Mouse (Mus musculus) small intestine, adult 2 months (tissue): ENCODE measurements at regions not wholly inside any gene's neighbourhood (a gene's known extent, or its start where the extent isn't known, plus 50 kb on each side); places are given as distances from the start of the nearest gene placed in this dataset.

Experiments used
- H3K27ac ChIP-seq: fragments of 200-500 bp; 2 replicates; pipeline ENCODE4 v1.5.1; 2012; ENCODE audit warnings: low read depth, low read length, control low read depth, inconsistent platforms; ENCODE audit not compliant: insufficient read depth
- H3K27me3 ChIP-seq: fragments of 200-500 bp; 2 replicates; pipeline ENCODE4 v1.6.1; 2012; ENCODE audit warnings: mild to moderate bottlenecking, moderate library complexity, low read length, inconsistent platforms; ENCODE audit not compliant: control insufficient read depth, insufficient read depth
- H3K36me3 ChIP-seq: fragments of 200-500 bp; 2 replicates; pipeline ENCODE4 v1.6.1; 2012; ENCODE audit warnings: mild to moderate bottlenecking, low read length, control low read depth, inconsistent platforms; ENCODE audit not compliant: control insufficient read depth, insufficient read depth
- H3K4me1 ChIP-seq: fragments of 200-500 bp; 2 replicates; pipeline ENCODE4 v1.6.1; 2012; ENCODE audit warnings: low read length, inconsistent platforms, mixed read lengths; ENCODE audit not compliant: control insufficient read depth, insufficient read depth, insufficient read length
- H3K4me3 ChIP-seq: fragments of 200-500 bp; 2 replicates; pipeline ENCODE4 v1.5.1; 2012; ENCODE audit warnings: low read depth, mild to moderate bottlenecking, control low read depth, inconsistent platforms, low read length, moderate library complexity
- CTCF ChIP-seq: fragments of 200-500 bp; IDR thresholded peaks from 2 replicates; pipeline ENCODE4 v1.5.1; 2012; ENCODE audit warnings: low read depth, mild to moderate bottlenecking, control low read depth, inconsistent platforms, low read length, moderate library complexity, mixed read lengths; ENCODE audit not compliant: insufficient replicate concordance, insufficient read length; ENCODE audit errors: extremely low read depth
- POLR2A ChIP-seq: fragments of 200-500 bp; IDR thresholded peaks from 2 replicates; pipeline ENCODE4 v1.6.1; 2012; ENCODE audit warnings: low read depth, mild to moderate bottlenecking, control low read depth, inconsistent platforms, low read length, moderate library complexity
- WGBS: fragments of 180-500 bp; shearing (Covaris S2); methylation state at CpG from one replicate; pipeline ENCODE4 v1.1.7; 2018; 5-methylcytosine and 5-hydroxymethylcytosine counted together

DNA sequence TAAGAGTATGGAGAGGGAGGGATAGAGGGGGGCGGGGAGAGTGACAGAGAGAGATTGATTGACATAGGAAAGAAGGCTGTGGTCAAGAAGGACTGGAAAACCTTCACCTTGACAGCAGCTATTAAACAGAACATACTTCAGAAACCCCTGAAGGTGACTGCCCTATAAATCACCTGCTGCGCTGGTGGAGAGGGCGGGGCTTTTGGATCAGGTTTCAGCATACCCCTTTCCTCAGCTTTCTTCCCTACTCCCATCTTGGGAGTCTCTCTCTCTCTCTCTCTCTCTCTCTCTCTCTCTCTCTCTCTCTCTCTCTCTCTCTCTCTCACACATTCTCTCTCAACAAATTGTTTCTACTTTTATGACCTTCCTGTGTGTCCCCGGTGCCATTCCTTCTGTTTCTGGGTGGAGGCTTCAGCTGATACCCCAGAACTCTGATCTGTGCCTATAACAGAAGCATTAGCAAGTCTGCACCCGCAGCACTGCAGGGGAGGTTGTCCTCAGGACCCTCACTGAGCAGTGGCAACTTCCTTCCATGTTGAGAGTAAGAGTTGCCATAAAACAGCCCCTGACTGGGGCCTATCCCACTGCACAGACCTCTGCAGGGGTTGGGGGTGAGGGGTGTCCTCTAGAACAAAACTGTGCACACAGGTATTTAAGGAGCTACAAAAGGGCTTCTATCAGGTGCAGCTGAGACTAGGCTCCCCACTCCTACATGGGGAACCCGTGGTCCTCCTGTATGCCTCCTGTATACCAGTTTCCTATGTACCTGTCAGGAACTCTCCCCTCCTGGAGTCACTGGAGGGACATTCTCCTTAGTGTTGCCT lies 216.7 kb upstream of the 4930535I16Rik start:
- H3K36me3 ChIP-seq: no peaks in the 10 kb centered on the region
- WGBS: 17% methylated on average over 6 of the region's 6 CpGs
- no peaks in the 10 kb centered on the region for H3K4me1 ChIP-seq
- TF ChIP-seq POLR2A (no peak), CTCF (no peak)
- no peak overlapping the region for H3K4me3 ChIP-seq
- H3K27ac ChIP-seq: no peak overlapping the region
- no peaks in the 10 kb centered on the region for H3K27me3 ChIP-seq

DNA sequence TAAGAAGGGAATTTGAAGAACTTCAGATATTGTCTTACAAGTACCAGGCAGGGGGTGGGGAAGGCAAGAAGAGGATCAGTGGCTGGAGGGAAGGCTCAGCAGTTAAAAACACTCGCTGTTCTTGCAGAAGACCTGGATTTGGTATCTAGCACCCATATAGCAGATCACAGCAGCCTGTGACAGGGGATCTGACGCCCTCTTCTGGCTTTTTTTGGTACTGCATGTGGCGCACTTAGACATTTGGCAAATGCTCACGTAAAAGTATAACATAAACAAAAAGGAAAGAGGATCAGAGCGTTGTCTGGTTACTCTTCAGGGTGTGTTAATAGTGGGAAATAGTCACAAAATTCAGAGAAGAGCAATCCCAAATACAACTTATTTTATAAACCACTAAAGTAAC lies 213.1 kb upstream of the 4930535I16Rik start:
- H3K36me3 ChIP-seq: no peaks in the 10 kb centered on the region
- H3K4me3 ChIP-seq: no peak overlapping the region
- peak; percentile 36; the same call in 1 of the 2 replicates for TF ChIP-seq CTCF
- no peak for TF ChIP-seq POLR2A
- 72% methylated on average over 5 of the region's 5 CpGs for WGBS
- no peaks in the 10 kb centered on the region for H3K4me1 ChIP-seq
- no peak overlapping the region for H3K27ac ChIP-seq
- no peaks in the 10 kb centered on the region for H3K27me3 ChIP-seq

DNA sequence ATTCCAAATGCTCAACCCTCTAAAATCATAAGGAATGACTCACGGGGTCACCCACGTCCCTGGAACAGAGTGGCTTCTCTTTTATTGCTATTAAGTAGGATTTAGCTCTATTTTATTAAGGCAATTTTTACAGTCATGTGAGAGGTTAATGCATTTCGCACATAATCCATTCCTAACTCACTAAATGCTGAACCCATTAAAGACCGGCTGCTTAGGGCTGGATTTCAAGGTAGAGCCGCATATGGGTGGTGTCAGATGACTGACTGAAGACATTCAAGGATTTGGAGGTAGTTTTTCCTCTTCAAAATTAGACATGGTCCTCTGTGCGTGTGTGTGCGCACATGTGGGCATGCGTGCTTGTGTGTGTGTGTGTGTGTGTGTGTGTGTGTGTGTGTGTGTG lies 208.4 kb upstream of the 4930535I16Rik start:
- Histone ChIP-seq H3K27me3 (no peaks in the 10 kb centered on the region), H3K27ac (no peak overlapping the region), H3K4me1 (no peaks in the 10 kb centered on the region), H3K4me3 (no peak overlapping the region), H3K36me3 (no peaks in the 10 kb centered on the region)
- TF ChIP-seq POLR2A: no peak
- TF ChIP-seq CTCF: no peak
- WGBS: 70% methylated on average over 8 of the region's 8 CpGs

DNA sequence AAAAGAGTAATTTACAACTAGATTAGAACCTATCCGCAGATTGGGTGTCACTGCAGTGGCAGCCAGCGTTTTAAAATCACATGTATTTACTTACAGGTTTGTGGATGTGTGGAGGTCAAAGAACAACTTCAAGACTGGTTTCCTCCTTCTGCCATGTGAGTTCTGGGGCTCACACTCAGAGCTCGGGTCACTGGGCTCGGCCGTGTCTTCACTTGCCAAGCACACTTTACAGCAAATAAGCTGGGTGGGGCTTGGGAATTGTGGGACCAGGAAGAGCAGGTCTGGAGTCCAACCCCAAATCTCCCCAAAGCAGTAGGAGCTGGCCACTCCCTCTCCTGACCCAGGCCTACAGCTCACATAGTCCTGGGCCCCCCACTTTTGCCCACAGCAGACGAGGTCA lies 202.5 kb upstream of the 4930535I16Rik start:
- Histone ChIP-seq H3K27me3 (no peaks in the 10 kb centered on the region), H3K4me1 (peaks cover 1% of the 10 kb centered on the region; the same call in 1 of the 2 replicates), H3K4me3 (no peak overlapping the region), H3K27ac (no peak overlapping the region), H3K36me3 (no peaks in the 10 kb centered on the region)
- TF ChIP-seq POLR2A: no peak
- no peak for TF ChIP-seq CTCF
- 25% methylated on average over 6 of the region's 6 CpGs for WGBS

DNA sequence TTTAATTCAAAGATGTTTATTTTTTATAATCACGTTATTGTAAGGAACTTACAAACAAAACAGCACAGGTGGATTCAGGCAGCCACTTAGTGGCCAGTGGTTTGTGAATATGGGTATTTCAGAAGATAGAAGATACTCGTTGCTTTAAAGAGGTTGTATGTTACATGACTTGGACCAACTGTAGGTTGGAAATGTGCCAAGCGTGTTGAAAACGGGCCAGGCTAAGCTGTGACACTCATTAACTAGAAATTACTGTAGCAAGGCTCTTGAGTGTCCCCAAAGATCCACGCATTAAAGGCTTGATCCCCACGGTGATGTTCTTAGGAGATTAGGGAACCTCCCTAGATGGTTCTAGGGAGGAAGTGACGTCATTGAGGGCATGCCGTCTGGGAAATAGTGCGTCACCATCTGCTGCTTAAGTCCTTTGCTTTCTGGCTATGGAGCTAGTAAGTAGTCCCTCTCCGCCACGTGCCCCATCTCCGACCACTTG lies 196.1 kb upstream of the 4930535I16Rik start:
- TF ChIP-seq POLR2A (no peak), CTCF (no peak)
- Histone ChIP-seq H3K36me3 (no peaks in the 10 kb centered on the region), H3K27me3 (no peaks in the 10 kb centered on the region), H3K4me1 (no peaks in the 10 kb centered on the region), H3K27ac (no peak overlapping the region), H3K4me3 (no peak overlapping the region)
- WGBS: 63% methylated on average over 12 of the region's 12 CpGs

DNA sequence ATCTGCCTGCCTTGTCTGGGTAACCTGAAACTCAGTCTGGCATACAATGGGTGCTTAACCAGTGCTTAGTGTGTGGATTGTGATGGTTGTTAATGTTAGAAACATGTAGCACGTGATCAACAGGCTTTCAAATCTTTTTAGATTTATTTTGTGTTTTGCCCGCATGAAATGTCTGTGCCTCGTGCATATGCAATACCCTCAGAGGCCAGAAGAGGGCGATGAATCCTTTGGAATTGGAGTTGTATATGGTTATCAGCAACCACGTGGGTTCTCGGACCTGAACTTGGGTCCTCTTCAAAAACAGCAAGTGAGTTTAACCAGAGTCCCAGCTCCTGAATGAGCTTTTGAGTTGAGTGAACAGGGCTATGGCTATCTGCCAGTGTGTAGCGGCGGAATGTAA lies 192.9 kb upstream of the 4930535I16Rik start:
- peak; percentile 8; the same call in 1 of the 2 replicates for TF ChIP-seq CTCF
- no peak for TF ChIP-seq POLR2A
- Histone ChIP-seq H3K4me1 (no peaks in the 10 kb centered on the region), H3K4me3 (no peak overlapping the region), H3K27me3 (no peaks in the 10 kb centered on the region), H3K27ac (no peak overlapping the region), H3K36me3 (no peaks in the 10 kb centered on the region)
- 60% methylated on average over 8 of the region's 8 CpGs for WGBS

DNA sequence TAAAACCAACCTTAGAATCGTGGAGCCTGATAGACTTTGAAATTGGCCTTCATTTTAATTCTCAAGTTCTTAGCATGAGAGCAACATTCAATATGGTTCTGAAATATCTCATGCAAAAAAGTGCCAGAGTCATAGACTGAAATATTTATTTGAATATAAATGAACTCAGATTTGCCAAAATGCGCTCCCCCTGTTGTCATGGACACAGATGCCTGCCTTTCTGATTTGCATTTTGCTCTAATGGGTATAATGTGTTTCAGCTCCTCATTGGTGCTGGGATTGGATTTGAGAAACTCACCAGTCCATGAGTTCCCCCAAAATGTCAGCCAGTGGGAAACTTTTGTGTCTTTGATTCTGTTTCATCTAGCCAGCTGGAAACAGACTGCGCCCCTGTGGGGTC lies 191.5 kb upstream of the 4930535I16Rik start:
- TF ChIP-seq CTCF (no peak), POLR2A (no peak)

More for the DNA sequence above, 191.5 kb upstream of the 4930535I16Rik start:
- no peaks in the 10 kb centered on the region for H3K36me3 ChIP-seq
- no peaks in the 10 kb centered on the region for H3K27me3 ChIP-seq
- WGBS: 71% methylated on average over 3 of the region's 3 CpGs
- H3K4me1 ChIP-seq: no peaks in the 10 kb centered on the region
- no peak overlapping the region for H3K27ac ChIP-seq
- H3K4me3 ChIP-seq: no peak overlapping the region
